Mouse (Mus musculus) c-Kit-positive CD71-positive TER-119-positive erythroid progenitor cells, embryonic 14.5 days (primary cell): ENCODE measurements around the gene Mettl13.

Source experiments
- DNase-seq: peaks from one replicate; pipeline ENCODE4 v3.0.0-alpha.2; 2013; ENCODE audit warnings: low spot score

Mettl13 gene

DNA sequence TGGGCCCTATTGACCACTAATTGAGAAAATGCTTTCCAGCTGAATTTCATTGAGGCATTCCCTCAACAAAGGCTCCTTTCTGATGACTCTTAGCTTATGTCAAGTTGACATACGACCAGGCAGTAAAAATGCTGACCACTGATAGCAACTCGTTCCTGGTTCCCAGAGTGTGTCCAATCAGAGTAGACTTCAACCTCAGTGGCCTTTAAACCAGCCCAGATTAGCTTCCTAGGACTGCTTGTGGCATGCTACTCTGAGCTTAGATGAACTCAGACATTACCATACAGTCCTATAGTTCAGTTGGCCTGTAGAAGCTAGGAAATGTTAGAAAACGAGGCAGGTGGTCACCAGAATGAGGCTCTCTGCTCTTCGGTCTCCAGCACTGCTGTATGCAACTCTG is 16.0 kb downstream of the Mettl13 start:
- DNase-seq: no peak

DNA sequence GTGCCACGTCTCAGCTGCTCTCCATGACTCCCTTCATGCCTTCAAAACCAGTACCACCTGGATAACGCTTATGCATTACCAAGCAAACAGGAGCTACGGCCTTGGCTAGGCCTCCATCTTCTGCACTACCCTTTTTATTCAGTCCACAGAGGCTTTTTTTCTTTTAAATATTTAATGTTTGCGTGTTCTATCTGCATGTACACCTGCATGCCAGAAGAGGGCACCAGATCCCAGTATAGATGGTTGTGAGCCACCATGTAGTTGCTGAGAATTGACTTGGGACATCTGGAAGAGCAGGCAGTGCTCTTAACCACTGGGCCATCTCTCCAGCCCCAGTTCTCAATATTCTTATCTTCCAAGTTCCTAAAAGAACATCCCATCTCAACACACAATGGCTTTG is 16.8 kb downstream of the Mettl13 start:
- no peak for DNase-seq

DNA sequence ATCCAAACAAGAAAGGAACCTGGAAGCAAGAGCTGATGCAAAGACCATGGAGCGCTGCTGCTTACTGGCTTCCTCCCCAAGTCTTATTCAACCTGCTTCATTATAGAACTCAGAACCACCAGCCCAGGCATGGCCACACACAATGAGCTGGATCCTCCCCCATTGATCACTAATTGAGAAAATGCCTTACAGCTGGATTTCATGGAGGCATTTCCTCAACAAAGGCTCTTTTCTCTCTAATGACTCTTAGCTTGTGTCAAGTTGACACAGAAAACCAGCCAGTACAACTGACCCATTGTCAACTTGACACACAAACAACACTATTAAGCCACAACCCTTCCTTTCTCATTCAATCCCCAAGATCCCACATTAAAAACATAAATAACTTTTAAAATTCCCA is 17.7 kb downstream of the Mettl13 start:
- DNase-seq: no peak

DNA sequence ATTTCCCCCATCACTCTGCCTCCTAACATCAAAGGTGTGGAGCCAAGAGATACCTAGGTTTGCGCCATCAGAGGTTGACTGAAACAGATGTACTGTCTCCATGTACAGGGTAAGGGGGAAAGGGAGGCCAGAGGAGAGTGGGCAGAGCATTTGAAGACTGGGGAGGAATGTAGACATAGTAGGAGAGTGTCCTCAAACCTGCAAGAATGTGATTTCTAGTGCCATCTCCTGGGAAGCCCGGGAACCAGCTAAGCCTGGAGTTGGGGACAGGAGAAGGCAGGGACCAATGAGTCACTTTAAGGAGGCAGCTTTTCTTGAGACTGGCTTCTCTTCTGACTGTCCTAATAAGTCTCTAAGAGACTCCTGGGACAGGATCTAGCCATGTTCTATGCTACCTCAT is 18.7 kb downstream of the Mettl13 start:
- no peak for DNase-seq

DNA sequence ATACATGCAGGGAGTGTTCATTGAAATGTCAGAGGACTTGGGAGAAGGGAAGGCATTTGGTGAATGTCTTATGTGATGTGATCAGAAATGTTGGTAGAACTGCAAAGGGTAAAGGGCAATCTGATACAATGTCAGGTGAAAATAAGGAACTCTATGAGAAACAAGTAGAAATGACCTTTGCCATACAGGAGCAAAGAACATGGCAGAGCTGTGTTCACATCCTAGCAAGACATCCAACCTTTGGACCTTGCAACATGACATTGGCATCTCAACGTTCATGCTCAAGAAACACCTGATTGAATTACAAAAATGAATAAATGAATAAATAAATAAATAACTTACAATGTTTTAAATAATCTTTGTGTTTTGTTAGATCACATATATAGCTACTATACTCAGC is 33.2 kb downstream of the Mettl13 start:
- no peak for DNase-seq

DNA sequence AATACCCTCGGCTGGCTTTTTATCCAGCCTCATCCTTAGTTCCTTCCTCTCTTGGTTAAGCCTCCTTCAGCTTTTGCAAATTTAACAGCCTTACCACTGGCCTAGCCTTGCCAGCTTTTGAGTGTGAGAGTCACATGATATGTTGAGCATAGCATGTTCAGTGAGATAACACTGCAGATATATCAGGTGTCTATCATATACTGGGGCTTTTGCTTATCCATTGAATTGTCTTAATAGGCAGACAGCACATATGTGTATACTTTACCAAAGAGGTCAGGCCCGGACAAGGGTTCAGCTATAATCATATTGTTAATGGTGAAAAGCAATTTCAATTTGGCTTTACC is 38.4 kb downstream of the Mettl13 start:
- DNase-seq: peak; percentile 18

DNA sequence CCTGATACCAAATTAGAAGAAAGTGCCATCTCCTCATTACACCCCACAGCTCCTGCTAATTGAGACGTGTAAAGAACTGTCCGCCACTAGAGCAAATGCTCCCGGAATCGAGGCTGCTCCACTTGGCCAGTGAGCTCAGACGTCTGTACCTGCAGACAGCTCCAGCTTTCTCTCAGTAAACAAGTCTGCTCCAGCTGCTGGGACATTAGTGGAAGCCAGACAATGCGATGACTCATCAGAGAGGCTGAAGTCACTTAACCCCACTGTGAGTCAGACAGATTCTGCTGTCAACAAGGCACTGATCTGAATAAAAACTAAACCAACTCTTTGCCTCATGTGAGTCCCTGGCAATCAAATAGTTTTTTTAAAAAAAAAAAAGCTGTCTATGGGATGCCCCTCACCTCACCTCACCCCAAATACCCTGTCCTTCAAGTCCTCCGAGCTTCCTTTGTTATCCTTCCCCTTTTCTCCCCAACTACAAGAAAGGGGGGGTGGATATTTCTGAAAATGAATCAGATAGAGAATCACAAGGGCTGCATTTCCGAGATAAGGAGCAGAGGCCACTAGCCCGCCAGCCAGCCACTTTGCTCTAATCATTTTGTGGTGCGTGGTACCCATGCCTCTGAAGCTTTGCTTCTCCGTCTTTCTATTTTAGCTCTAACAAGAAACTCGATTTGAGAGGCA is 38.9 kb downstream of the Mettl13 start:
- peak; percentile 30 for DNase-seq

DNA sequence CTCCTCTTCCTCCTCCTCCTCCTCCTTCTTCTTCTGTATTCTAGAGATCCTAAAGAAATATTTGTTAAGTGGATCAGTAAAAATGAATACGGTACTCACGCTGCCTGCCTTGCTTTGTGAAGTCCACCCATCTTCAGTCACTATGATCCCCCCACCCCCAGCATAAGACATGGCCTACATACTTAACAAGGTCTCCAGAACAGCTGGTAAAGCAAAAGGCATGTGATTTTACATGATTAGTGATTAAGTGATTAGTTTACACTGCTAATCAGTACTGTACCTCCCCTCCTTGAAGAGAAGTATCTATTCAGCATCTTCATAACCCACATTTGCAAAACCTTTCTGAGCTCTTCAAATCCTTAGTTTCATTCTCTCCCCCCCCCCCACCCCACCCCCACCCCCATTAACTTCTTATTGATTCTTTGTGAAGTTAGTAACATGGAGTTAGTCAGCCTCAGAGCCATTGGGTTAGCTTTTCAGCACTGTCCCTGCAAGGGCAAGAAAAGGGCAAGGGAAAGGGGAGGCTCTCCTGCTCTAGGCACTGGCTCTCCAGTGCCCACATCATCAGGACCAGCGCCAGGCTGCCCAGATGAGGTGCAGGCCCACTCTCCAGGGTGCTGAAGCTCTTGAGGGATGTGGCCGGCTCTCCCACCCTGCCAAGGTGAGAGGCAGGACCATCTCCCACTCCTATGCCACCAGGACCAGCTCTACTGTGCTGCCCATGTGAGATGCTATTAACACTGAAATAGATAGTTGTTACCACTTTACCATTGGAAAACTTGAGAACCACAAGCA is 39.9 kb downstream of the Mettl13 start:
- DNase-seq: no peak

DNA sequence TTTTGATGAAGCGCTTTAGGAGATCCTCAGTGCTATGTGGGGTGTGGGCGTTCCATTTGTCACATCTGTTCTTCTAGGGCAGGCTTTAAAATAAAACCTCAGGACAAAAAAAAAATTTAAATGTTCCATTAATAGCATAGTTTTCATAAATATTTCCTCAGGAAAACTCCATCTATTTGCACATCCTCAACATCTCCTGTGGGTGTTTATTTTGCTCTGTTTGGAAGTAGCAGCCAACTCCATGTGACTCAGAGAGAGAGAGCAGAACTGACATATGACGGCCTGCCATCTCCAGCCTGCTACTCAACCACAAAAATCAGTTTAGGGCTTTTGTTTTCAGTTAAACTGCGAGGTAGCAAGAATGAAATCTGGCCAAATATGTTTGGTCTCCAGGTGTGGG is 41.8 kb downstream of the Mettl13 start:
- DNase-seq: no peak

DNA sequence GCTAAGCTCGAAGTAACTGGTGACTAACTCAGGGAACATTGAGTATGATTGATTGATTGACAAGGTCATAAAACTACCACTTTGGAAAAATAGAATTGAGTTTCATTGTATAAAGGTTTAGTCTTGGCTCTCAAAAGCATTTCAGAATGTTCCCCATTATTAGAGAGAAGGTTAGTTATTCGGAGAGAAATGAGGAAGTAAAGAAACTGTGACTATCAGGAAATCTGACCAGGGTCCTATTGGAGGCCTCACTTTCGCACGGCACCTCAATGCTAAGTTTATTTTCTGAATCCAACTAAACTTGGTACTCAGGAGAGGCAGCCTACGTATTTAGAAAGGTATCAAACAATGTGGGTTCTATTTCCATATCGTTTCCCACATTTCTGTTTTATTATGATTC is 42.7 kb downstream of the Mettl13 start:
- DNase-seq: no peak
